Mouse (Mus musculus) limb, embryonic 10.5 days (tissue): ENCODE data around the gene Obscn. TPM values are rescaled to one million over a fixed set of nuclear protein-coding genes. Genes with fewer than 3 reads are reported as not detected.

Source experiments
- DNase-seq: peaks from one replicate; pipeline ENCODE4 v3.0.0-alpha.2; 2017; ENCODE audit warnings: low spot score
- H3K27ac ChIP-seq: fragments of 300-500 bp; sonication (generic); 2 replicates; pipeline ENCODE4 v1.5.1; 2016; ENCODE audit warnings: mild to moderate bottlenecking
- H3K27me3 ChIP-seq: fragments of 300-500 bp; sonication (generic); 2 replicates; pipeline ENCODE4 v1.6.1; 2016; ENCODE audit warnings: low read depth, mild to moderate bottlenecking; ENCODE audit not compliant: poor library complexity, severe bottlenecking
- H3K36me3 ChIP-seq: fragments of 300-500 bp; sonication (generic); 2 replicates; pipeline ENCODE4 v1.6.1; 2016; ENCODE audit warnings: mild to moderate bottlenecking, moderate library complexity
- H3K4me1 ChIP-seq: fragments of 300-500 bp; sonication (generic); 2 replicates; pipeline ENCODE4 v1.6.1; 2016
- H3K4me3 ChIP-seq: fragments of 300-500 bp; sonication (generic); 2 replicates; pipeline ENCODE4 v1.5.1; 2016; ENCODE audit warnings: mild to moderate bottlenecking, moderate library complexity
- H3K9me3 ChIP-seq: fragments of 300-500 bp; sonication (generic); replicated peaks from 2 replicates; pipeline ENCODE4 v1.6.1; 2016; ENCODE audit warnings: mild to moderate bottlenecking
- WGBS: fragments of 180-500 bp; shearing (Covaris S2); methylation state at CpG from one replicate; pipeline ENCODE4 v1.1.7; 2016; 5-methylcytosine and 5-hydroxymethylcytosine counted together
- polyA plus RNA-seq: library from polyadenylated mRNA; unstranded; fragments of >200 nt; fragmentation: Nextera tagmentation; extraction: Ambion mirVana; gene quantifications from 2 replicates; pipeline ENCODE4 v1.2.1, GENCODE M21; 2016

The Obscn gene
- polyA plus RNA-seq, 1 experiment from 2014 or later, result 0.13 TPM

DNA sequence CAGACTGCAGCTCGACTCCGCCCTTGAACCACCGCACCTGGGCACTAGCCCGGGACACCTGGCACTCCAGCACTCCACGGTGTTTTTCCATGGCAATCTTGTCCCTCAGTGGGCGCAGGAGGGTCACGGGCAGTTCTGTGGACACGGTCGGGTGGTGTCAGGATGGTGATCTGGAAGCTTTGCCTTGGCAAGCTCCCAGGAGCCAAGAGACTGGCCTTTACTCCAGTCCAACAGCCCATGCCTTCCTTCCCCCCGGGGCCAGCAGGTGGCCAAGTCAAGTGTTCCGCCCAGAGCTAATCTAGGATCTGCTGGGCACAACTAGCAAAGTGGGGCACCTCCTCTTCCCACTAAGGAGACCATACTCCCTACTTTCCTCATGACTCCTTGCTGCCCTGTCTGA is 57.9 kb downstream of the Obscn start:
- H3K4me1 ChIP-seq, result no peaks in the 10 kb centered on the region
- no peaks in the 10 kb centered on the region for H3K27me3 ChIP-seq
- DNase-seq, result no peak
- H3K4me3 ChIP-seq, result no peak overlapping the region
- H3K9me3 ChIP-seq, result no peaks in the 10 kb centered on the region
- H3K36me3 ChIP-seq, result no peaks in the 10 kb centered on the region
- WGBS, result 91% methylated on average over 11 of the region's 11 CpGs
- no peak overlapping the region for H3K27ac ChIP-seq

DNA sequence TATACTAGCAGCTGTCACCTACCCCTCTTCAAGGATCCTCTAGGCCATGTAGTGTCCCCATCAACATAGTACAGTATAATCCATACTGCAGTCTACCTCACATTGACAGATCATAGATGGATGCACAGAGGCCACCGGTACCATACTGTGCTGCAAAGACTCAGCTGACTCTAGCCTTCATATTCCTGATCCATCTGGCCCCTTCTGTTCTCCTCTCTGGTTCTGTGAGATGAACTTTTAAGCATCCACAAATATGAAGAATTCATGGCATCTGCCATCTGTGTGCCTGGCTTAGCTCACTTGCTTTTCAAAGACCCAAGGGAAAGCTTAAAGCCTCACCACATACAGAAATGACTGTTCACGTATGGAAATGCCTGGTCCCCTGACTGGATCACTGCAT is 65.9 kb downstream of the Obscn start:
- H3K4me1 ChIP-seq, result no peaks in the 10 kb centered on the region
- no peaks in the 10 kb centered on the region for H3K36me3 ChIP-seq
- H3K9me3 ChIP-seq, result no peaks in the 10 kb centered on the region
- H3K4me3 ChIP-seq, result no peak overlapping the region
- DNase-seq, result no peak
- 92% methylated on average over 2 of the region's 2 CpGs for WGBS
- no peak overlapping the region for H3K27ac ChIP-seq
- H3K27me3 ChIP-seq, result no peaks in the 10 kb centered on the region

DNA sequence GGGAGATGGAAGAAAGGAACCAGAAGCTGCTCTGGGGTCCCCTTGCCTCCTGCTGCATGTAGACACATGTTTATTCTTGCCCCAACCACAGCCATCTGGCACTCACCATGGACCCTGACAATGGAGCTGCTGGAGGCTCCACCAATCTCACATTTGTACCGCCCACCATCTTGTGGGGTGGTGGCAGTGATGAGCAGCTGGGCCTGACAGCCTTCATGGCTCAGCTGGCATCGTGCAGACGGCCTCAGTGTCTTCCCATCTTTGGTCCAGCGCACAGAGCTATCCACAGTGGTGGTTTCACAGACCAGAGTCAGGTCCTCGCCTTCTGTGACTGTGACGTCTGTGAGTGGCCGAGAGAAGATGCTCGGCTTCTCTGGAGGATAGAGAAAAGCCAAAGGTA is 67.3 kb downstream of the Obscn start:
- 90% methylated on average over 8 of the region's 8 CpGs for WGBS
- no peak for DNase-seq
- H3K4me1 ChIP-seq, result no peaks in the 10 kb centered on the region
- no peaks in the 10 kb centered on the region for H3K9me3 ChIP-seq
- H3K4me3 ChIP-seq, result no peak overlapping the region
- no peaks in the 10 kb centered on the region for H3K27me3 ChIP-seq
- H3K36me3 ChIP-seq, result no peaks in the 10 kb centered on the region
- no peak overlapping the region for H3K27ac ChIP-seq

DNA sequence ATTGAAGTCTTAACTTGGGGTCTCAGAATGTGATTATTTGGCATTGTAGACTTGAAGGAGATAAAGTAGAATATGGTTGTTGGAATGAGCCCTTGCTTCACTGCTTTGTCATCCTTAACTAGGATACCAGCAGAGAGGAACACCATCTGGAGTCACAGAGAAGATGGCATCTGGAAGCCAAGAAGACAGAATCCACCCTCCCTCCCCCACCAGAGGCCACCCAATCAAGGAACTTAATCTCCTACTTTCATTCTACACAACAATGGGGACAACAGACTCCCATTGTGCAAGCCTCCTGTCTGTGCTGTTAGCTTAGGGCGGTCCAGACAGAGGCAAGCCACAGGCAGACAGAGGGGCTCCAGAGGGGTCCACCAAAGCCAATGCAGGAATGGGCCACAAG is 67.8 kb downstream of the Obscn start:
- Histone ChIP-seq H3K27ac (no peak overlapping the region), H3K9me3 (no peaks in the 10 kb centered on the region), H3K4me3 (no peak overlapping the region), H3K36me3 (no peaks in the 10 kb centered on the region), H3K4me1 (no peaks in the 10 kb centered on the region), H3K27me3 (no peaks in the 10 kb centered on the region)
- DNase-seq, result no peak
- WGBS, result 86% methylated on average over 1 of the region's 1 CpGs

DNA sequence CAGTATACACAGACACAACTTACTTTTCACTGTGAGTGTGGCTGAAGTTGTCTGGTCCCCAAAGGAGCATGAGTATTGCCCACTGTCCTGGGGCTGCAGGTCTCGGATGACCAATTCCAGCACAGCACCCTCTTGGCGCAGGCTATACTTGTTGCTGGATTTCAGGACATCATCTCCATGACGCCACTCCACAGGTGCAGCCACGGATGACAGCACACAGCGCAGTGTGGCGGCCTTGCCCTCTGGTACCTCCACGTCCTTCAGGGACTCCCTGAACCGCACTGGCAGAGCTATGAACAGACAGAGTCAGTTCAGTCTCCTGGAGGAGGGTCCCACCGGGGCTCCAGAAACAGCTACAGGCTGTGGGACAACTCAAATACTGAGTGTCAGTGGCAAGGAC is 68.3 kb downstream of the Obscn start:
- Histone ChIP-seq H3K4me3 (no peak overlapping the region), H3K27ac (no peak overlapping the region), H3K27me3 (no peaks in the 10 kb centered on the region), H3K36me3 (no peaks in the 10 kb centered on the region), H3K9me3 (no peaks in the 10 kb centered on the region), H3K4me1 (no peaks in the 10 kb centered on the region)
- 88% methylated on average over 9 of the region's 9 CpGs for WGBS
- DNase-seq, result no peak

DNA sequence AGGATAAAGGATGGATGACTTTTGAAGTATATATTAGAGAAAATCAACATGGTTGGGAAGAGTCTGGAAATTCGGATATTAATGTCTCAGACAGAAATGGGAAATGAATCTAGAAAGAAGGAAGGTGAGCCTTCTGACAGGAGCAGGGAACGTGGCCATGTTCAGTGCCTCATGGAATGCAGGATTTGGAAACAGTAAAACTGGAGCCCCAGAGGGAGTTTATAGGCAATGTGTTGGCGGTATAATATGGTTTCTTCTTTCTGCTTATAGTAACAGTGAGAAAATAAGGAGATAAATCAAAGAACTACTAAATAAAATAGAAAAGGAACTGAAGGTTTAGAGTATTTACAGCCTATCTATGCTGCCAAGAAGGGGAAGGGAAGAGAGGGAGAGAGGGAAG is 78.2 kb downstream of the Obscn start:
- Histone ChIP-seq H3K27ac (no peak overlapping the region), H3K27me3 (no peaks in the 10 kb centered on the region), H3K4me1 (no peaks in the 10 kb centered on the region), H3K36me3 (no peaks in the 10 kb centered on the region), H3K4me3 (no peak overlapping the region), H3K9me3 (no peaks in the 10 kb centered on the region)
- DNase-seq, result no peak
- 74% methylated on average over 3 of the region's 3 CpGs for WGBS

DNA sequence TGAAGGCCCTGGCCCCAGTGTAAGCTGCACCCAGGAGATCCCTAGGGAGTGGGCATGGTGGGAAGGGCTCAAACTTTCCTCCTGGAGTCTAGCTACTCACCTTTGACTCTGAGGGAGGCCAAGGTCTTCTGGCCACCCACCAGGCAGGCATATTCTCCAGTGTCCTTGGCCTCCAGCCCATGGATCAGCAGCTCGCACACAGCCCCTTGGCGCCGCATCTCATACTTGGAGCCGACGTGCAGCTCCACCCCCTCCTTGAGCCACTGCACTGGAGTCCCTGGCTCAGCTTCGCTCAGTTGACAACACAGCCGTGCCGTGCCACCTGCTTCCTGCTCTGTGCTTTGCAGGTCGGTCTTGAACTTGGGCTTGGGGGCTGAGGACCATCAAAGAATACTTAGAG is 85.2 kb downstream of the Obscn start:
- H3K27me3 ChIP-seq, result no peaks in the 10 kb centered on the region
- H3K27ac ChIP-seq, result no peak overlapping the region
- H3K4me3 ChIP-seq, result no peak overlapping the region
- 90% methylated on average over 9 of the region's 9 CpGs for WGBS
- DNase-seq, result no peak
- H3K36me3 ChIP-seq, result no peaks in the 10 kb centered on the region
- H3K4me1 ChIP-seq, result no peaks in the 10 kb centered on the region
- H3K9me3 ChIP-seq, result no peaks in the 10 kb centered on the region

DNA sequence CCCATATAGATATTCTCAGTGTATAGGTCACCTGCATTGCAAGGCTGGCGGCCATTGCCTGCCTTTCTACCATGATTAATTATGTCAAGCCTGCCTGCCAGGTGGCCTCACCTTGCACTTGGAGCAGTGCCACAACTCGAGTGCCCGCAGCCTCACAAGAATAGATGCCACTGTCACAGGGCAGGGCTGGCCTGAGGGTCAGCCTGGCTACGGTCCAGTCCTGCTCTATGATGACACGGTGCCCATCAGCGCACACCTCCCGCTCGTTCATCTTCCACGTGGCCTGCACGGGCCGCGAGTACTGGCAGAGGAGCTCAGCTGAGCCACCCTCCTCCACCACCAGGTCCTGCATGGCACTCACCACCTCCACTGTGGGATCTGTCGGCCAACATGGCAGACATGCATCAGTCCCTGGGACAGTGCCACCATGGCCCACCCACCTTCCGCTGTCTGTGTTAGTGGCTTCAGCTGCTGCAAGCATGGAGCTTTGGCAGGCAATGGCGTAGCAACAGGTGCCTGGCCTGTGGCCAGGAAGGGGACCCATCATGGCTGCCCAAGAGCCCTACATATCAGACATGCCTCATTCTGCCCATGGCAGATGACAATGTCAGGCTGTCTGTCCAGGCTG is 91.4 kb downstream of the Obscn start:
- WGBS, result 92% methylated on average over 15 of the region's 15 CpGs
- no peak for DNase-seq
- no peak overlapping the region for H3K27ac ChIP-seq
- no peaks in the 10 kb centered on the region for H3K27me3 ChIP-seq
- no peaks in the 10 kb centered on the region for H3K9me3 ChIP-seq
- H3K4me1 ChIP-seq, result no peaks in the 10 kb centered on the region
- H3K36me3 ChIP-seq, result no peaks in the 10 kb centered on the region
- H3K4me3 ChIP-seq, result no peak overlapping the region

DNA sequence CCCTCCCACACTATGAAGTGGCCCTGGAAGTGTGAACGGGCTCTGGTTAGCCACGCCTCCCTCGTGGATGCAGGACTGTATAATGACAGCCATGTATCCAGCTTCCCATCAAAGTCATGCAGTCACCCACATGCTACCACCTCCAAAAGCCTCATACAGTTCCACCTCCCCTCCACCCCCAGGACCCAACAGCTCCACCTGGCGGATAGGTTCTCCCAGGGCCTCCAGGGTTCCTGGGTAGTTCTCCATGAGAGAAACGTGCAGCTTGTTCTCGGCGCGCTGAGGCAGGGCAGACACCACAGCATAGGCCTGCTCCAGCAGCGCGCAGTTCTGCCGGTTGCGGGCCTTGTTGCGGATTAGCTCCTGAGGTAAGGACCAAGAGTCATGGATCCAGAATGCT is 107.2 kb downstream of the Obscn start:
- H3K4me1 ChIP-seq, result no peaks in the 10 kb centered on the region
- H3K36me3 ChIP-seq, result no peaks in the 10 kb centered on the region
- WGBS, result 93% methylated on average over 13 of the region's 13 CpGs
- H3K4me3 ChIP-seq, result no peak overlapping the region
- no peak for DNase-seq
- no peak overlapping the region for H3K27ac ChIP-seq
- no peaks in the 10 kb centered on the region for H3K9me3 ChIP-seq
- no peaks in the 10 kb centered on the region for H3K27me3 ChIP-seq

DNA sequence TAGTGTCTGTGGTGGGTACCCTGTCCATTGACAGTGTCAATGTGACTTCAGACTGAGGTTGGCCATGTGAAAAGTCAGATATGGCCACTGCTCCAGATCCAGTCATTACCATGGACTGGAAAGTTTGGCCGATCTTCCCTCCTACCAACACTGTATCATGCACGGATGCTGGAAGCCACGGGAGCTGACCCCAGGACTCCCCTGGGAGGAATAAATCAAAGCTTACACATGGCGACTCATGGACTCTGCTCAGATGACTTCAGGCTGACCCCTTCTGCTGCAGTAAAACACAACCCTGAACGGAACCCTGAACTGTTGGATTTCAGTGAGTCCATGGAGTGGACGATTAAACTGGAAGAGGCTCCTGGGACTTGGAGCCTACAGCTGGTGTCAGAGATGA is 109.8 kb downstream of the Obscn start:
- Histone ChIP-seq H3K27ac (no peak overlapping the region), H3K9me3 (no peaks in the 10 kb centered on the region), H3K36me3 (no peaks in the 10 kb centered on the region), H3K27me3 (no peaks in the 10 kb centered on the region), H3K4me1 (no peaks in the 10 kb centered on the region), H3K4me3 (no peak overlapping the region)
- no peak for DNase-seq
- WGBS, result 83% methylated on average over 6 of the region's 6 CpGs

DNA sequence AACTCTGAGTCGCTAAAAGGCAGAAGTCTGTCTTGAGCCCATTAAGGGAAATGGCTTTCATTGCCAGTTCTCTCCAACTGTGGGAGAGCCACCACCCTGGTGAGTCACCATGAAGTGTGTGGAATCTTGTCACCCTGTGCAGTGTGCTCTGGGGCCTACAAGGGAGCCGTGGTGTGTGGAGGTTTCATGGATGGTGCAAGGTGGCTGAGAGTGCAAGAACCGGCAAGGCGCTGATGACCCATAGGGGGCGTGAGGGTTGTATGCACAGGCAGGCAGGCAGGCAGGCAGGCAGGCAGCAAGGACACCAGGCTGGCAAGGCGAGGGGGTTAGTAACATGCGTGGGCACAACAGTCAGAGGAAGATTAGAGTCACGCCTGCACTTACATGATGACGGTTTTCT is 121.2 kb downstream of the Obscn start:
- Histone ChIP-seq H3K4me1 (no peaks in the 10 kb centered on the region), H3K27ac (no peak overlapping the region), H3K9me3 (no peaks in the 10 kb centered on the region), H3K27me3 (0 out of 2 replicates have a peak, but pooled peaks cover 5% of the 10 kb centered on the region), H3K4me3 (no peak overlapping the region), H3K36me3 (no peaks in the 10 kb centered on the region)
- WGBS, result 47% methylated on average over 9 of the region's 9 CpGs
- peak; percentile 34 for DNase-seq

DNA sequence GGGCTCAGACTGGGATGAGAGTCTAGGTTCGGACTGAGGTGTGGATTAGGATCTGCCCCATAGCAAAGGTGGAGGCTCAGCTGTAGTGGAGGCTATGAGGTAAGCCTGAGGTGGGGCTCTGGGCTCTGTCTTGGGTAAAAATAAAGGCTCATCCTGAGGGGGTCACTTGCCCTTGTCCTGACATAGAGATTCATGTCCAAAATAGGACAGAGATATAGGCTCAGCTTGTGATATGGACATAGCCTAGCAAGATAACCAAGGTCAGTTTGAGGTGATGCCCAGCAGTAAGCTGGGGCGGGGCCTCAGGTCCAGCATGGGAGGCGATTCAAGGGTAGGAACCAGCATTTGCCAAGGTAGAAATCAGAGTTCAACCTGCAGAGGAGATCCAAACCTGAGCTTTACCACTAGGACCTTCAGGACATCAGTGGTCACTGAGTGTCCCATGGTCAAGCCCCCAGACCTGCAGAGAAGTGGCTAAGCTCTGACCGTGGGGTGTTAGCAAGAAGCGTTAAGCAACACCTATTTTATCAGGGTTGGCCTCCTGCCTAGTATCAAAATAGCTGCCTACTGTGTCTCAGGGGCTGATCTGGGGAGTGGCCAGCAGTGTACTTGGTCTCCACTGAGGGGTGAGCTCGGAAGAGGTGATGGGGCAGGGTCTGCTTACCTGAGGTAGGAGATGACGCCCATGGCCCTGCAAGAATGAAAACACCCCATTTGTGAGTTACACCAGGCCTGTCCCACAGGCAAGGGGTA is 133.7 kb downstream of the Obscn start:
- H3K9me3 ChIP-seq, result no peaks in the 10 kb centered on the region
- H3K4me1 ChIP-seq, result peaks cover 6% of the 10 kb centered on the region
- 77% methylated on average over 7 of the region's 7 CpGs for WGBS
- H3K4me3 ChIP-seq, result no peak overlapping the region
- no peak overlapping the region for H3K27ac ChIP-seq
- no peaks in the 10 kb centered on the region for H3K36me3 ChIP-seq
- no peak for DNase-seq
- peaks cover 4% of the 10 kb centered on the region; the same call in 1 of the 2 replicates for H3K27me3 ChIP-seq

DNA sequence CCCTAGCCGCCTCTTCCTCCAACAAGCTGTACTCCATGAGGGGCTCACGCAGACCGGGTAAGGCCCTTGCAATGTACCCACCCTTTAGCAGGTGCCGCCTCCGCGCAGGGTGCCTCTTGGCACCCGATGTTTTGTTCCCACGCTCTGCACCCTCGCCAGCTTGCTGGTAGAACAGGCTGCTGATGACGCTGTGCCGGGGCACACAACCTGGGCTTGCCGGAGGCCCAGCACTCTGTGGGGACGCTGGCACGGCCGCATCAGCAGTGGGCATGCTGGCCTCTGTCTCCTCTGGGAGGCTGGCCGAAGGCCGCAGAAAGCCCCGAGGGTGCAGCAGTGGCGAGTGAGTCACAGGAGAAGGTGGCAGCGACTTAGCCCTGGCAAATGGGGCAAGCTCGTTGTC is 135.6 kb downstream of the Obscn start:
- Histone ChIP-seq H3K27me3 (peaks cover 15% of the 10 kb centered on the region), H3K36me3 (no peaks in the 10 kb centered on the region), H3K27ac (no peak overlapping the region; the same call in 1 of the 2 replicates), H3K9me3 (no peaks in the 10 kb centered on the region), H3K4me3 (no peak overlapping the region), H3K4me1 (peaks cover 6% of the 10 kb centered on the region)
- WGBS, result 90% methylated on average over 21 of the region's 21 CpGs
- DNase-seq, result no peak
